Mouse (Mus musculus): ENCODE measurements at regions not wholly inside any gene's neighbourhood (a gene's known extent, or its start where the extent isn't known, plus 50 kb on each side); places are given as distances from the start of the nearest gene placed in this dataset.

DNA sequence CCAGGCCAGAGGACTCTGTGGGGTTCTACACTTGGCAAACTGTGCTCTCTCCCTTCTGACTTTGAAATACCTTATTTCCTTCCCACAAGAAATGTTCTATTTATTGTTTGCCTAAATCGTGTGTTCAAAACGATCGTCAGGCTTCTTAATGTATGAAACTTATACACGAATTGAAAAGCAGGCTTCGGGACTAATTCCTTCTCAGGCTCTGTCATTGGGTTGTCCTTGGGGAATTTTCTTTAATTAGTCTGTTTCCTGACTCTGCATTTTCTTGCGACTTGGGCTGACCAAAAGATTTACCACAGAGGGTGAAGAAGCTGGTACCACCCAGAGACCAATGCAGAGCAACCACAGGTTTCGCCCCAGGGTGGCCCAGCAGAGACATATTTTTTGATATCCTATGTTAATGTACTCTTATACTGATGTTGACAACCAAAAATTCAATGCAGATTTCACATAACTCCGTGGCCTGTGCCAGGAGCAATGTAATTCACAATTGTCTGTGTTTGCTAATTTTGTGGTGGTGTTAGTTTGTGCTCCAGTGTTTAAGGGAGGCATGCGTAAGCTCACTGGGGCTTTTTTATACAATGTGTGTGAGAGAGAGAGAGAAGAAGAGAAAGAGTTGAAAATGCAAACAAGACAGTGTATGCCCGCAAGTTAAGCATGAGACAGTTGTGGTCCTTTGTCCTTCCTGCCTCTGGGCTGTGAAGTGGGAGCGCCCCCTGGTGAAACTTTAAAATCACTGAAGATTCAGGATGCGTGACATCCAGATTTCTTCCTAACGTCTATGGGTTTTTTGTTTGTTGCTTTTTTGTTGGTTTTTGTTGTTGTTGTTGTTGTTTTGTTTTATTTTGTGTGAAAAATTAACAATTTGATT is 452.7 kb downstream of the Sox2 start:
- peak; percentile 91 for DNase-seq (ENCODE audit: low spot score)

GRCm38 (mm10) chr3:35104884-35105283 is 454.7 kb downstream of the Sox2 start:
- DNase-seq (ENCODE audit: low spot score), result no peak

DNA sequence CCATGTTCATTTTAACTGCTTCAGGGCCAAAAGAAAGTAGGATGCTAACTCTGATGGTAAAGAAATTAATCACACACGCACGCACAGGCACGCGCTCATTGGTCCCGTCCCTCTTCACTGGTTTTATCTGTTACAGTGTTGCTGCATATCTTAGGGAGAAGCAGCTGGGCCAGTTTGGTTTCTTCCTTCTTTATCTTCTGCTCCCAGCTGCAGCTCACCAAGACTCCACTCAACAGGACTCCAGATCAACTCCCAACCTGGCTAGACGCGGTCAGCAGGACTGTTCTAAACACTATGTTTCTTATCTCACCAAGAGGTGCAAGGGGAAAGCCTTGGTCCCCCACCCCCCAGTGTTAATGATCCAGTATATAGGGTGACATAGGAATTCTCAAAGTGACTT is 455.9 kb downstream of the Sox2 start:
- DNase-seq (ENCODE audit: low spot score), result no peak

DNA sequence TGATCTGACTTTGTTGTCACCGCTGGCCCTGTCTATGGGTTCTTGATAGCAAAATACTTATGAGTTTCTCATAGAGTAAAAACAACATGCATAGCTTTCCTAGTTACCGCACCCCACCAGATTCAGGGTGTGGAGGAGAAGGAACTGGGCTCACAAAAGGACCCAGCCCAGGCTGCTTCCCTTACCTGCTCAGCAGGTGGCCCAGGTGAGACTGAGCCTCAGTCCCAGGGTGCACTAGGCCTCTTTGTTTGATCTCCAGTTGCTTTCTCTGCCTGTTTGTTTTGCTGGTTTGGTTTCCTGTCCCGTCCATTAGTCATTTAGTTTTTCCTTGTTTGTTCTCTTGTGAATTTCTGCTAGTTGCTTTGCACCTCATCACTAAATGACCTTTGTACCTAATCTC is 483.3 kb downstream of the Sox2 start:
- DNase-seq (ENCODE audit: low spot score), result no peak

DNA sequence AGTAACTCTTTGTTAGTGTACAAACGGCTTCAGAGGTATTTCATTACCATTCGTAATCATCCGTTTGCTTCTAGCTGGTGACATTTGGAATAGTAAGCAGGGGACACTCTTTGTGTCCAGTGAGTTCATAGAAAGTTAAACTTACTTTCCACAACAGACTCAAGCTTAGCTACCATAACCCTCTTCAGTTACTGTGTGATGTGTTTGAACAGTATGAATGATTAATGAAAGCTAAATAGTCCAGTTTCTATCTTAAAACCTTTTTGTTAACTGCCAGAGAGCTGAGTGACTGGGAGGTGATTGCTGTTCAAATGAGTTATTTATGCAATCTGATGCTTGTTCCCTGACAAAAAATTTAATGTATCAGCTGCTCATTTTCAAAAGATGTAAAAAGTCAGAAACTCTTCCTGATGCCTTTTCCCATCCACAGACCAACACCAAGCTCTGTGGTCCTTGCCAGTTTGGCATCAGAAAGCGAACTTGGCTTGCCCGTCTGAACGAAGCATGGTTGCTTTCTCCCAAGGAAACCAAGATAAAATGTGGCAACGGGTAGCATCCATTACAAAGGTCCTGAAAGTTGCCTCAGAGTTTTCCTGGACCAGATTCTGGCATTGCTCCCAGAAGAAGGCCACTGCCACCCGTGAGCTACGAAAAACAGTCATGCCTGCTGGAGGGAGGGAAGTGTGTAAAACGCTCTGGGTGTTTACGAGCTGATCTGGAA is 491.5 kb downstream of the Sox2 start:
- DNase-seq (ENCODE audit: low spot score), result no peak

- no peak for DNase-seq (ENCODE audit: low spot score)
These were observed 492.5 kb downstream of the Sox2 start for GRCm38 (mm10) chr3:35142683-35143082.

DNA sequence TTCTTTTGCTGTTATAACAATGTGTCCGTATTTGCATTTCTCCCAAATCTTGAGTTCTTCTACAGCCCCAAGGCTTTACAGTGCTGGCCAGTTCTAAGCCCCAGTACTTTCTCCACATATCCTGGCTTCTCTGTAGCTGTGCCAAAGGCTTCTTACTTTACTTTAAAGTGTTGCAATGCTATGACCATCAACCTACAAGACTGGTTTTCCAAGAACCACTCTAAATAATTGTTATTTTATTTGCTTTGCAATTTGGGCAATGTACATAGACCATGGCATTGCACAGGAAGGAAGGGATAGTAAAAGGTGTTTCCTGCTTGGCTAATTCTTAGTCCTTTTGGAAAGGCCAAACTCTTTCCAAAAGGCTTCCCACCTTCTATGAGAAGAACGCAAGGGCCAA is 495.4 kb downstream of the Sox2 start:
- DNase-seq (ENCODE audit: low spot score), result no peak

DNA sequence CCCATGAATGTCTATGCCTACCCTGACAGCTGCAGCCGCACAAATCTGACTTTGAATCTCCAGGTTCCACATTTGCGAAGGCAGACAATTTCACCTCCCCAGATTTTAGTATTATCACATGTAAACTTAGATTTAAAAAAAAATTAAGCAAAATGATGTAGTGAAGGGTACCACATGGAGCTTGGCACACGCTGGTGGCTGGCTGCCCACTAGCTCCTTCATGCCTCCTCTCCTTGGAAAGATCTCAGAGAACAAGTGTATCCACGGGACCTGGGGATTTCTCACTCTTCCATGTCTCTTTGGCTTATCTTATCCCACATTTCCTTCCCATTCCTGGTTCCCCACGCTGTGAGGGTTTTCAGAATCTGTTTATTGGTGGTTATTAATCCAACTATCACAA is 496.5 kb downstream of the Sox2 start:
- no peak for DNase-seq (ENCODE audit: low spot score)

DNA sequence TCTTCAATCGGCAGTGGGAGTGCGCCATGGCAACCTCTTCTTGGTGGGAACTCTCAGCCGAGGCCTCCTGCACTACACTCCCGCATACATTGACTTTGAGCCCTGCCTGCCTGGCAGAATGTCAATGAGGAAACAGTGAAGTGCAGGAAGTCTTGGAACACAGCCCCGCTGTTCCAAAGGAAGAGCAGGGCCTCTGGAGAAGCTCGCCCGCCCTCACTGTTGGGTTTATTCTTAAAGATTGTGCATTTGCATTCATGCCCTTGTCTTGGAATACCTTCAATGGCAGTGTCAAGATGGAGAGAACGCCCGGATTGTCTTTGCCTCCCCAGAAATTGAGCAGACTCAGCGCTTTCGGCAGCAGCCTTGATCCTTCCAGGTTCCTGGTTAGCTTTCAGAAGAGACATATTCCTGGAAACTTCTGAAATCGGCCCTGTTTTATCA is 499.1 kb downstream of the Sox2 start:
- DNase-seq (ENCODE audit: low spot score), result no peak

- no peak for DNase-seq (ENCODE audit: low spot score)
These were observed 502.0 kb downstream of the Sox2 start for GRCm38 (mm10) chr3:35152191-35152590.

GRCm38 (mm10) chr3:35154266-35154665 is 504.1 kb downstream of the Sox2 start:
- DNase-seq (ENCODE audit: low spot score), result no peak

DNA sequence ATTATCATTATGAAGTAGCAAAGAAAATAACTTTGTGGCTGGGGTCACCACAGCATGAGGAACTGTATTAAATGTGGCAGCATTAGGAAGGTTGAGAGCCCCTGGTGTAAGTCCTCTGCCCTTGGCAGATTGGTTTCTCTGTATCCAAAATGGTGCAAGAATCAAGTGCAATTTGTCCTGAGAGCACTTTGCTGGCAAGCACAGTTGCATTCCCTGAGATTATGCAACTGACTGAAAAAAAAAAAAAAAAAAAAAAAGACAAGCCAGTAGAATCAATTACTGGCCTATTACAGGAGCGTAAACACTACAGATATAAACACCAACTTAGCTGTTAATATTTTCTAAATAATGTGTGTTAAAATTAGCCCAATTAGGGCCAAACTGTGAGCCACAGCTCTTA is 518.5 kb downstream of the Sox2 start:
- no peak for DNase-seq (ENCODE audit: low spot score)

GRCm38 (mm10) chr3:35178759-35179440 is 528.7 kb downstream of the Sox2 start:
- DNase-seq (ENCODE audit: low spot score), result peak; percentile 96

- DNase-seq (ENCODE audit: low spot score), result no peak
These were observed 545.4 kb upstream of the Atp11b start for GRCm38 (mm10) chr3:35208526-35208925.

GRCm38 (mm10) chr3:35219394-35219793 is 534.5 kb upstream of the Atp11b start:
- DNase-seq (ENCODE audit: low spot score), result no peak

DNA sequence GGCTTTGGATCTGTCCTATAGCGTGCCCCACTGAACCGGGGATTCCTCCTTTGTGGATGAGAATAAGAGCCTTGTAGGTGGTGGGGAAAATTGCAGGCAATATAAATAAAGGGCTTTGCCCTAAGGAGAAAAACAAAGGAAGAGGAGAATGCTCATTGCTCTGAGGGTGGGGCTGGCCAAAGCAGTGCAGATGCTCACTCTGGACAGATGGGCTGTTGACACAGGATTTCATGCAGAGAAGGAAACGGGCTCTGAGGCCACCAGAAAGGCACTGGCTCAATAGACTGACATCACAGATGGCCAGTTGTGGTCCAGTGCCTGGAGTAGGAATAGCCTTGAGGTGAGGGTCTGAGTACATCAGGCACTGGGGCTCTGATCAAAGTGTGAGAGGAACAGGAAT is 532.7 kb upstream of the Atp11b start:
- DNase-seq (ENCODE audit: low spot score), result no peak

DNA sequence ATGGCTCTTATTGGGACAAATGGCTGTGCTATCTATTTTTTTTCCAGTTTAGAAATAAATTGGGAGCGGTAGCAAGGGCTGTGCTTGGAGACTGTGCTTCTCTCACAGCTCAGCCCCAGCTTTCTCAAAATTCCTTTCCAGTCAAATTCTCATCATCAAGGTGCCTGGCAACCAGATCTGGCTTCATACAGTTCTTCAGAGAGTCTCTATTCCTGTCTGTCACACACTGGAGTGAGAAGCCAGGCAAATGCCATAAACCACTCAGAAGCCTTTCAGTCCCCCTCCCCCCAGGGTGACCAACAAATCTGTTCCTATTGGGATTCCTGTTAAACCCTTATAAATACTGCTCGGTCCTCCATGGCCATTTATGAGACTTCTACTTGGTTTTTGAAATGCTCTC is 531.7 kb upstream of the Atp11b start:
- no peak for DNase-seq (ENCODE audit: low spot score)

- DNase-seq (ENCODE audit: low spot score), result no peak
These were observed 528.7 kb upstream of the Atp11b start for GRCm38 (mm10) chr3:35225051-35225701.

- DNase-seq (ENCODE audit: low spot score), result no peak
These were observed 528.0 kb upstream of the Atp11b start for GRCm38 (mm10) chr3:35225774-35226365.

DNA sequence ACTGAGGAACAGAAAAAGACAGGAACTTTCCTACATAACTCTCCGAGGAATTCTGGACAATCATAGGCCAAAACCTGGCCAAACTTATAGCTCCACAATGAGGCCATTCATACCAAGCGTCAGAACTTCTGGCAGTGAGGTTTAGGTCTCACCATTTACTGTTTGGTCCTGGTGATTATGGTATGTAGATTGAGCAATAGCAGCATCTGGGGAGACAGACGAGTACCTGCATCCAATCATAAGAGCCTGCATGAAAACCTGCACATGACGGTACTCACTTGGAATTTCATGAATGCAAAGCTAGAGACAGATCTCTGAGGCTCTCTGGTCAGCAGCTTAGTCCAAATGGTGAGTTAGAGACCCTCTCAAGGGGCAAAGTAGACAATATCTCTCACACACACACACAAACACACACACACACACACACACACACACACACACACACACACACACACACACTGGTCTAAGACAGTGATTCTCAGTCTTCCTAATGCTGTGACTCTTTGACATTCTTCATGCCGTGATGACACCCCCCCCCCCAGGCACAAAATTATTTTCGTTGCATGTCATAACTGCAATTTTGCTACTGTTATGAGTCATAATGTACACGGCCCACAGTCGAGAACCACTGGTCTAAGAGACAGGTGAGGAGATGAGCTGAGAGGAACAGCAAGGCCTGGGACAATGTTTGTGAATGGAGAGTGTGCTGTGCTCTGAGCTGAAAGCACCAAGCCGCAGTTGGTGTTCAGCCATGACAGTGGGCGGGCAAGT is 522.6 kb upstream of the Atp11b start:
- DNase-seq (ENCODE audit: low spot score), result no peak

DNA sequence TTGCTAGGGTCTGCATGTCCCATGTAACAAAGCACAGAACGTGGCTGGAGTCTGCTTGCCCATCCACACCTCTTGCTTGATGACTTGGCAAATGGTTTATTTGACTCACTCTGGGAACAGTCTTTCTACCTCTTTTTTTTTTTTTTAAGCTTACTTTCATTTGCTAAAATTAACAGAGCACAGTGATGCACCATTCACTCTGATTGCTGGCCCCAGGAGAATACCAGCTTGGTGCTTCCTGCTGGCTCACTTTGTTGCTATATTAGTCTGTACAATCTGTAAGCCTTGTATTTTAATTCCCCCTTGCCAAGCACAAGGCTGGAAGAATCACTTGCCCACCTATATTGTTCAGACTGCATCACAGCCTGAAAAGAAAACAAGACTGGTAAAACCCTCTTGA is 521.4 kb upstream of the Atp11b start:
- no peak for DNase-seq (ENCODE audit: low spot score)

Measured in retina, embryonic 14.5 days (tissue).